Comparison of ENCODE assay signal across 9 mouse cellular contexts in the genomic region with DNA sequence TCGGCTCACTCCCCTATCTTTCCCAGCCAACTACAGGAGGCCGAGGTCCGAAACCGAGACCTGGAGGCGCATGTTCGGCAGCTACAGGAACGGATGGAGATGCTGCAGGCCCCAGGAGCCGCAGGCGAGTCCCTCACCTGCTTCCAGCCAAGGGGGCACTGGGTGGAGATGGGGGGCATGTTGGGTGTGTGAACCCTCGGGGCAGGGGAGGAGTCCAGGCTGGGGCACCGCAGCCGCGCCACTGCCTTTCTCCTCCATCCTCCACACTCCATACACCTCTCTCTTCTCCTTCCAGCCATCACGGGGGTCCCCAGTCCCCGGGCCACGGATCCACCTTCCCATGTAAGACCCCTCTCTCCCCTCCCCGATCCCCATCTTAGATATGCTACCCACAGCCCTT. TPM values are rescaled to one million over a fixed set of nuclear protein-coding genes. Genes with fewer than 3 reads are reported as not detected.
DNase-seq lines count a peak whose midpoint lies in the region; ATAC-seq lines count a peak whose summit lies in the region.
"Had no signal": no experiment of that assay in that cellular context is flagged by ENCODE, and none has a peak within 500 bp of the region (broad histone marks: within the 10 kb centered on the region; RNA-seq: fewer than 3 reads in every experiment).

No protein-coding gene starts in this region.

- H3K27me3 ChIP-seq in heart, embryonic 11.5 days (ENCODE audit: control insufficient read depth, insufficient read depth, low read length): peaks cover 6% of the 10 kb centered on the region; the same call in 1 of the 2 replicates
- H3K27me3 ChIP-seq in midbrain, embryonic 10.5 days (ENCODE audit: low read depth, poor library complexity, severe bottlenecking): peaks cover 40% of the 10 kb centered on the region
- peaks cover 27% of the 10 kb centered on the region for H3K27me3 ChIP-seq in midbrain, embryonic 15.5 days (replicated peaks)
- H3K27me3 ChIP-seq in forebrain, embryonic 16.5 days (replicated peaks; ENCODE audit: control insufficient read depth, insufficient read depth, low read length): no peaks in the 10 kb centered on the region
- H3K27me3 ChIP-seq in neural tube, embryonic 12.5 days (replicated peaks): peaks cover 16% of the 10 kb centered on the region

- no peak for ATAC-seq in heart, embryonic 11.5 days (replicated peaks; ENCODE audit: insufficient number of reproducible peaks, low FRiP score, low TSS enrichment)
- ATAC-seq in midbrain, embryonic 15.5 days (replicated peaks): no peak
- no peak for ATAC-seq in forebrain, embryonic 16.5 days
- no peak for ATAC-seq in neural tube, embryonic 12.5 days (ENCODE audit: low FRiP score, low read depth)
- ATAC-seq: CD4-positive, CD25-positive, alpha-beta regulatory T cell, adult 4 months had no signal

- peaks cover 28% of the 10 kb centered on the region for H3K4me1 ChIP-seq in heart, embryonic 11.5 days (ENCODE audit: control insufficient read depth, insufficient read depth, low read length)
- H3K4me1 ChIP-seq in midbrain, embryonic 10.5 days: peaks cover 60% of the 10 kb centered on the region
- H3K4me1 ChIP-seq in midbrain, embryonic 15.5 days: peaks cover 46% of the 10 kb centered on the region
- peaks cover 47% of the 10 kb centered on the region for H3K4me1 ChIP-seq in forebrain, embryonic 16.5 days (replicated peaks; ENCODE audit: control insufficient read depth, insufficient read depth, low read length)
- H3K4me1 ChIP-seq in neural tube, embryonic 12.5 days: peaks cover 52% of the 10 kb centered on the region

- intact Hi-C loops in heart, postnatal 14 days (cut with DNase I): no loop called here

- H3K9ac ChIP-seq in heart, embryonic 11.5 days (ENCODE audit: low read depth, low read length): peak overlapping the region; percentile 68
- no peak overlapping the region for H3K9ac ChIP-seq in midbrain, embryonic 15.5 days
- peak overlapping the region; percentile 41; the same call in 1 of the 2 replicates for H3K9ac ChIP-seq in forebrain, embryonic 16.5 days (replicated peaks; ENCODE audit: low read depth, low read length)
- peak overlapping the region; percentile 35; the same call in 1 of the 2 replicates for H3K9ac ChIP-seq in neural tube, embryonic 12.5 days

- H3K4me3 ChIP-seq in heart, embryonic 11.5 days (ENCODE audit: low read depth, low read length): no peak overlapping the region
- H3K4me3 ChIP-seq in midbrain, embryonic 10.5 days: peak overlapping the region; percentile 85
- no peak overlapping the region for H3K4me3 ChIP-seq in midbrain, embryonic 15.5 days
- no peak overlapping the region for H3K4me3 ChIP-seq in forebrain, embryonic 16.5 days (replicated peaks; ENCODE audit: low read length)
- no peak overlapping the region for H3K4me3 ChIP-seq in neural tube, embryonic 12.5 days

- peak overlapping the region; percentile 96 for H3K4me2 ChIP-seq in heart, embryonic 11.5 days
- H3K4me2 ChIP-seq in midbrain, embryonic 15.5 days: no peak overlapping the region
- H3K4me2 ChIP-seq in forebrain, embryonic 16.5 days (ENCODE audit: low read length): no peak overlapping the region
- peak overlapping the region; percentile 98 for H3K4me2 ChIP-seq in neural tube, embryonic 12.5 days (replicated peaks)

- 32% methylated on average over 17 of the region's 17 CpGs for WGBS in heart, embryonic 11.5 days (ENCODE audit: insufficient replicate concordance)
- 16% methylated on average over 17 of the region's 17 CpGs for WGBS in midbrain, embryonic 10.5 days
- whole genome bisulfite sequencing in midbrain, embryonic 15.5 days: 33% methylated on average over 16 of the region's 17 CpGs
- 35% methylated on average over 17 of the region's 17 CpGs for WGBS in forebrain, embryonic 16.5 days
- 23% methylated on average over 17 of the region's 17 CpGs for WGBS in neural tube, embryonic 12.5 days

- H3K27ac ChIP-seq in heart, embryonic 11.5 days (ENCODE audit: low read depth, low read length): no peak overlapping the region
- peak overlapping the region; percentile 98 for H3K27ac ChIP-seq in midbrain, embryonic 10.5 days (replicated peaks)
- H3K27ac ChIP-seq in midbrain, embryonic 15.5 days: no peak overlapping the region
- H3K27ac ChIP-seq in forebrain, embryonic 16.5 days (ENCODE audit: low read length): no peak overlapping the region
- H3K27ac ChIP-seq in neural tube, embryonic 12.5 days: no peak overlapping the region

- no peaks in the 10 kb centered on the region for H3K9me3 ChIP-seq in heart, embryonic 11.5 days (replicated peaks; ENCODE audit: control insufficient read depth, low read length)
- no peaks in the 10 kb centered on the region for H3K9me3 ChIP-seq in midbrain, embryonic 10.5 days (replicated peaks)
- H3K9me3 ChIP-seq in midbrain, embryonic 15.5 days: no peaks in the 10 kb centered on the region
- H3K9me3 ChIP-seq in forebrain, embryonic 16.5 days (ENCODE audit: control insufficient read depth, low read length): no peaks in the 10 kb centered on the region
- H3K9me3 ChIP-seq in neural tube, embryonic 12.5 days: no peaks in the 10 kb centered on the region

- DNase-seq in heart, postnatal 14 days: no peak
- DNase-seq in midbrain, embryonic 10.5 days (ENCODE audit: low spot score): no peak
- no peak for DNase-seq in layer of hippocampus, postnatal 10 days (ENCODE audit: low spot score in 2 of 2)
- DNase-seq in urinary bladder, postnatal 25 days (ENCODE audit: low spot score): no peak

- peaks cover 8% of the 10 kb centered on the region; the same call in 1 of the 2 replicates for H3K36me3 ChIP-seq in heart, embryonic 11.5 days (ENCODE audit: control insufficient read depth, insufficient read depth, low read length)
- peaks cover 60% of the 10 kb centered on the region for H3K36me3 ChIP-seq in midbrain, embryonic 10.5 days
- peaks cover 7% of the 10 kb centered on the region for H3K36me3 ChIP-seq in midbrain, embryonic 15.5 days (replicated peaks)
- H3K36me3 ChIP-seq in forebrain, embryonic 16.5 days (ENCODE audit: control insufficient read depth, insufficient read depth): peaks cover 10% of the 10 kb centered on the region
- peaks cover 40% of the 10 kb centered on the region for H3K36me3 ChIP-seq in neural tube, embryonic 12.5 days

RNA-seq across cellular contexts. Expression of a gene that starts 2.5 kb away (rescaled TPM):
- polyA plus RNA-seq in heart, embryonic 11.5 days (2014; fragmentation: Nextera tagmentation; extraction: Ambion mirVana): 6.6 and 6.9 TPM in 2 replicates
- total RNA-seq in heart, postnatal 14 days (2021): 1 to 10 TPM; 9.0 to 9.1 TPM
- 7.2 and 8.0 TPM in 2 replicates for polyA plus RNA-seq in midbrain, embryonic 10.5 days (2016; fragmentation: Nextera tagmentation; extraction: Ambion mirVana)
- polyA plus RNA-seq in midbrain, embryonic 15.5 days (2015; fragmentation: Nextera tagmentation; extraction: Ambion mirVana): 2.1 and 2.2 TPM in 2 replicates
- 1.7 and 2.1 TPM in 2 replicates for polyA plus RNA-seq in forebrain, embryonic 16.5 days (2015; fragmentation: Nextera tagmentation; extraction: Ambion mirVana)
- 4.5 and 5.2 TPM in 2 replicates for polyA plus RNA-seq in neural tube, embryonic 12.5 days (2016; fragmentation: Nextera tagmentation; extraction: Ambion mirVana)
- 1 to 10 TPM; 2.0 to 2.2 TPM for total RNA-seq in layer of hippocampus, postnatal 10 days (2021)

RNA-seq across cellular contexts. Expression of a gene that starts 8.3 kb away (rescaled TPM):
- 17.0 and 17.7 TPM in 2 replicates for polyA plus RNA-seq in heart, embryonic 11.5 days (2014; fragmentation: Nextera tagmentation; extraction: Ambion mirVana)
- total RNA-seq in heart, postnatal 14 days (2021): 100 to 1,000 TPM; 473 to 516 TPM
- polyA plus RNA-seq in midbrain, embryonic 10.5 days (2016; fragmentation: Nextera tagmentation; extraction: Ambion mirVana): 8.2 and 8.8 TPM in 2 replicates
- 10.8 and 13.9 TPM in 2 replicates for polyA plus RNA-seq in midbrain, embryonic 15.5 days (2015; fragmentation: Nextera tagmentation; extraction: Ambion mirVana)
- 5.6 and 10.1 TPM in 2 replicates for polyA plus RNA-seq in forebrain, embryonic 16.5 days (2015; fragmentation: Nextera tagmentation; extraction: Ambion mirVana)
- 13.7 and 18.2 TPM in 2 replicates for polyA plus RNA-seq in neural tube, embryonic 12.5 days (2016; fragmentation: Nextera tagmentation; extraction: Ambion mirVana)
- total RNA-seq in layer of hippocampus, postnatal 10 days (2021): 10 to 100 TPM; 33.3 to 37.2 TPM

RNA-seq across cellular contexts. Expression of a gene that starts 15.9 kb away (rescaled TPM):
- 15.2 and 16.2 TPM in 2 replicates for polyA plus RNA-seq in heart, embryonic 11.5 days (2014; fragmentation: Nextera tagmentation; extraction: Ambion mirVana)
- total RNA-seq in heart, postnatal 14 days (2021): 10 to 100 TPM; 42.1 to 45.1 TPM
- 17.3 and 18.0 TPM in 2 replicates for polyA plus RNA-seq in midbrain, embryonic 10.5 days (2016; fragmentation: Nextera tagmentation; extraction: Ambion mirVana)
- polyA plus RNA-seq in midbrain, embryonic 15.5 days (2015; fragmentation: Nextera tagmentation; extraction: Ambion mirVana): 34.2 and 40.9 TPM in 2 replicates
- polyA plus RNA-seq in forebrain, embryonic 16.5 days (2015; fragmentation: Nextera tagmentation; extraction: Ambion mirVana): 28.1 and 29.7 TPM in 2 replicates
- polyA plus RNA-seq in neural tube, embryonic 12.5 days (2016; fragmentation: Nextera tagmentation; extraction: Ambion mirVana): 29.6 and 30.7 TPM in 2 replicates
- 100 to 1,000 TPM; 141 to 148 TPM for total RNA-seq in layer of hippocampus, postnatal 10 days (2021)
- polyA plus RNA-seq: CD4-positive, CD25-positive, alpha-beta regulatory T cell, adult 4 months had no signal

RNA-seq across cellular contexts. Expression of a gene that starts 26.3 kb away (rescaled TPM):
- polyA plus RNA-seq in heart, embryonic 11.5 days (2014; fragmentation: Nextera tagmentation; extraction: Ambion mirVana): 2.2 and 2.7 TPM in 2 replicates
- under 1 TPM in 1 of 2 experiments, not detected in 1; 0.12 TPM for total RNA-seq in heart, postnatal 14 days (2021)
- 1.1 TPM in 2 replicates for polyA plus RNA-seq in midbrain, embryonic 10.5 days (2016; fragmentation: Nextera tagmentation; extraction: Ambion mirVana)
- 6.9 and 7.3 TPM in 2 replicates for polyA plus RNA-seq in midbrain, embryonic 15.5 days (2015; fragmentation: Nextera tagmentation; extraction: Ambion mirVana)
- polyA plus RNA-seq in forebrain, embryonic 16.5 days (2015; fragmentation: Nextera tagmentation; extraction: Ambion mirVana): 3.9 and 4.9 TPM in 2 replicates
- 1.0 and 1.1 TPM in 2 replicates for polyA plus RNA-seq in neural tube, embryonic 12.5 days (2016; fragmentation: Nextera tagmentation; extraction: Ambion mirVana)
- total RNA-seq in layer of hippocampus, postnatal 10 days (2021): 1 to 10 TPM; 1.1 to 1.7 TPM
- polyA plus RNA-seq: CD4-positive, CD25-positive, alpha-beta regulatory T cell, adult 4 months had no signal

RNA-seq across cellular contexts. Expression of a gene that starts 27.7 kb away (rescaled TPM):
- polyA plus RNA-seq in heart, embryonic 11.5 days (2014; fragmentation: Nextera tagmentation; extraction: Ambion mirVana): 6.3 and 6.4 TPM in 2 replicates
- 1 to 10 TPM; 5.7 to 6.6 TPM for total RNA-seq in heart, postnatal 14 days (2021)
- 17.6 and 19.4 TPM in 2 replicates for polyA plus RNA-seq in midbrain, embryonic 10.5 days (2016; fragmentation: Nextera tagmentation; extraction: Ambion mirVana)
- 21.1 and 21.4 TPM in 2 replicates for polyA plus RNA-seq in midbrain, embryonic 15.5 days (2015; fragmentation: Nextera tagmentation; extraction: Ambion mirVana)
- polyA plus RNA-seq in forebrain, embryonic 16.5 days (2015; fragmentation: Nextera tagmentation; extraction: Ambion mirVana): 25.4 and 28.3 TPM in 2 replicates
- polyA plus RNA-seq in neural tube, embryonic 12.5 days (2016; fragmentation: Nextera tagmentation; extraction: Ambion mirVana): 18.3 and 19.9 TPM in 2 replicates
- total RNA-seq in layer of hippocampus, postnatal 10 days (2021): 10 to 100 TPM; 11.5 to 13.9 TPM

Comparison
In these comparisons a context has a peak if more than half of its experiments do, and no peak if none do; other contexts are left out.
1. H3K4me2 ChIP-seq: peak in heart, embryonic 11.5 days (single experiment) and neural tube, embryonic 12.5 days (single experiment); none in midbrain, embryonic 15.5 days (single experiment) and forebrain, embryonic 16.5 days (single experiment).